Mouse (Mus musculus) embryonic facial prominence, embryonic 15.5 days (tissue): ENCODE measurements around the gene Vezf1. TPM values are rescaled to one million over a fixed set of nuclear protein-coding genes. Genes with fewer than 3 reads are reported as not detected.

ENCODE experiments used
- ATAC-seq: fragments of 200-750 bp; cut with Nextera tagmentation; 2 replicates; pipeline ENCODE4 v1.8.0; 2017; ENCODE audit warnings: low read depth, moderate TSS enrichment; ENCODE audit not compliant: insufficient number of reproducible peaks, low FRiP score, low TSS enrichment
- H3K27ac ChIP-seq: fragments of 300-500 bp; sonication (generic); replicated peaks from 2 replicates; pipeline ENCODE4 v1.5.1; 2015; ENCODE audit warnings: mild to moderate bottlenecking, inconsistent platforms
- H3K27me3 ChIP-seq: fragments of 300-500 bp; sonication (generic); 2 replicates; pipeline ENCODE4 v1.6.1; 2015; ENCODE audit warnings: inconsistent platforms
- H3K36me3 ChIP-seq: fragments of 300-500 bp; sonication (generic); 2 replicates; pipeline ENCODE4 v1.6.1; 2015; ENCODE audit warnings: mild to moderate bottlenecking, inconsistent platforms
- H3K4me1 ChIP-seq: fragments of 300-500 bp; sonication (generic); 2 replicates; pipeline ENCODE4 v1.6.1; 2015; ENCODE audit warnings: inconsistent platforms
- H3K4me2 ChIP-seq: fragments of 300-500 bp; sonication (generic); replicated peaks from 2 replicates; pipeline ENCODE4 v1.6.1; 2015; ENCODE audit warnings: mild to moderate bottlenecking, inconsistent platforms
- H3K4me3 ChIP-seq: fragments of 300-500 bp; sonication (generic); replicated peaks from 2 replicates; pipeline ENCODE4 v1.5.1; 2015; ENCODE audit warnings: mild to moderate bottlenecking, inconsistent platforms
- H3K9ac ChIP-seq: fragments of 300-500 bp; sonication (generic); 2 replicates; pipeline ENCODE4 v1.6.1; 2015; ENCODE audit warnings: inconsistent platforms
- H3K9me3 ChIP-seq: fragments of 300-500 bp; sonication (generic); replicated peaks from 2 replicates; pipeline ENCODE4 v1.6.1; 2016; ENCODE audit warnings: inconsistent platforms
- WGBS: fragments of 180-500 bp; shearing (Covaris S2); methylation state at CpG from one replicate; pipeline ENCODE4 v1.1.7; 2015; 5-methylcytosine and 5-hydroxymethylcytosine counted together
- polyA plus RNA-seq: library from polyadenylated mRNA; unstranded; fragments of >200 nt; fragmentation: Nextera tagmentation; extraction: Ambion mirVana; gene quantifications from 2 replicates; pipeline ENCODE4 v1.2.1, GENCODE M21; 2015

Gene Vezf1
- polyA plus RNA-seq, 1 experiment from 2014 or later = 39.6 TPM

GRCm38 (mm10) chr11:88055777-88056176 lies 12.3 kb upstream of the Vezf1 start:
- Histone ChIP-seq H3K4me3 (no peak overlapping the region), H3K4me2 (no peak overlapping the region), H3K4me1 (peaks cover 12% of the 10 kb centered on the region; the same call in 1 of the 2 replicates), H3K36me3 (peaks cover 10% of the 10 kb centered on the region), H3K9ac (no peak overlapping the region), H3K27ac (no peak overlapping the region), H3K27me3 (no peaks in the 10 kb centered on the region), H3K9me3 (no peaks in the 10 kb centered on the region)
- no peak for ATAC-seq
- WGBS = 76% methylated on average over 2 of the region's 2 CpGs

DNA sequence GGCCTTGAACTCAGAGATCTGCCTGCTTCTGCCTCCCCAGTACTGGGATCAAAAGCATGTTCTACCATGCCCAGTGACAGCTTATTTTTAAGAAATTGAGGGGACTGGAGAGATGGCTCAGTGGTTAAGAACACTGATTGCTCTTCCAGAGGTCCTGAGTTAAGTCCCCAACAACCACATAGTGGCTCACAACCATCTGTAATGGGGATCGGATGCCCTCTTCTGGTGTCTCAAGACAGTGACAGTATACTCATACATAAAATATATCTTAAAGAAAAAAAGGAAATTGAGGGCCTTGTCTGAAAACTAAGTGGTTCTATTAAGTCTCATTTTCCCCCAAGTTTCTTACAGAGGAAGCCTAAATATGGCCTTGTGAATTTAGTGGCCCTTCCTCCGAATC lies 10.3 kb upstream of the Vezf1 start:
- Histone ChIP-seq H3K9me3 (no peaks in the 10 kb centered on the region), H3K27me3 (no peaks in the 10 kb centered on the region), H3K4me3 (no peak overlapping the region), H3K9ac (no peak overlapping the region), H3K27ac (no peak overlapping the region), H3K4me1 (0 out of 2 replicates have a peak, but pooled peaks cover 3% of the 10 kb centered on the region), H3K4me2 (no peak overlapping the region), H3K36me3 (peaks cover 1% of the 10 kb centered on the region; the same call in 1 of the 2 replicates)
- no peak for ATAC-seq
- 74% methylated on average over 2 of the region's 2 CpGs for WGBS

DNA sequence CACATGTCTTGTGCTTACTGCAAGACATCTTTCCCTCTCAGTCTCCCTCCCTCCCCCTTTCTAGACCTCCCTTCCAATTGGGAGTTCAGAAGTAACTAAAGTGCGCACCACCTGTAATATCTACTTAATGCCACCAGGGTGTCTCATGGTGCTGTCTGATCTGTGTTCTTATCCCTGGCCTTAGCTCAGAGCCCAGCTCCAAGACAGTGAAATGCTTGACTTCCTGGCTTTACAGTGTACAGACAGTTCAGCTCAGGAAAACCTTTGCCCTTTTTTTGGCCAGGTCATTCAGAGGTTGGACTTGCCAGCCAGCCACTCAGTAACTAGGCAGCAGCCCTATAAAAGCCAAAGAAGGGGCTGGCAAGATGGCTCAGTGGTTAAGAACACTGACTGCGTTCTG lies 8.9 kb upstream of the Vezf1 start:
- H3K9ac ChIP-seq = no peak overlapping the region
- no peak overlapping the region for H3K4me3 ChIP-seq
- H3K27ac ChIP-seq = no peak overlapping the region
- peak; percentile 83 for ATAC-seq
- 40% methylated on average over 2 of the region's 2 CpGs for WGBS
- H3K4me1 ChIP-seq = no peaks in the 10 kb centered on the region
- H3K36me3 ChIP-seq = no peaks in the 10 kb centered on the region
- no peaks in the 10 kb centered on the region for H3K9me3 ChIP-seq
- no peak overlapping the region for H3K4me2 ChIP-seq
- no peaks in the 10 kb centered on the region for H3K27me3 ChIP-seq

DNA sequence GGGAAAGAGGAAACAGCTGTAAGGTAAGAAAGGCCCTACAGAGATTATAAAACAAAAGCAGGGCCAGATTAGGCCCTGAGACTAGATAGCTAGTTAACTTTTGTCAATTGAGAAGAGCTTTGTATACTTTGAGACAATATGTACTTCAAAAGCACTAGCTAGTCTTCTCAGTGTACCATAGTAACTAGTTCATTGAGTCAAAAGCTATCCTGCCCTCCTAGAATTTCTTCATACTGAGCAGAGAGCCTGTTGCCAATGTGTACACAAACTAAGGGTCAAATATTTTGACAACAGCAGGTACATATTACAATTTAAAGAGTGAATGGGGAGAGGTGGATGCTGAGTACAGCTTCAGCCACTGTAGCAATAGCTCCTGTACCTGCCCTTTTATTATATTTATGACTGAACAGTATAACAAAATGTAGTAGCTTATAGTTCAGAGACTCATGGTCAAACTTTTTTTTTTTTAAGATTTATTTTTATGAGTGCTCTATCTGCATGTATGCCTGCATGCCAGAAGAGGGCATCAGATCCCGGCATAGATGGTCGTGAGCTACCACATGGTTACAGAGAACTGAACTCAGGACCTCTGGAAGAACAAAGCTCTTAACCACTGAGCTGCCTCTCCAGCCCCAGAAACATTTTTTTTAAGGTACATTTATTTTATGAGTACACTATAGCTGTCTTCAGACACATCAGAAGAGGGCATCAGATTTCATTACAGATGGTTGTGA lies 6.0 kb upstream of the Vezf1 start:
- no peak for ATAC-seq
- WGBS = 68% methylated on average over 2 of the region's 2 CpGs
- Histone ChIP-seq H3K4me3 (no peak overlapping the region), H3K4me2 (no peak overlapping the region), H3K9ac (no peak overlapping the region), H3K27ac (no peak overlapping the region), H3K27me3 (no peaks in the 10 kb centered on the region), H3K36me3 (no peaks in the 10 kb centered on the region), H3K9me3 (no peaks in the 10 kb centered on the region), H3K4me1 (peaks cover under 1% of the 10 kb centered on the region; the same call in 1 of the 2 replicates)

DNA sequence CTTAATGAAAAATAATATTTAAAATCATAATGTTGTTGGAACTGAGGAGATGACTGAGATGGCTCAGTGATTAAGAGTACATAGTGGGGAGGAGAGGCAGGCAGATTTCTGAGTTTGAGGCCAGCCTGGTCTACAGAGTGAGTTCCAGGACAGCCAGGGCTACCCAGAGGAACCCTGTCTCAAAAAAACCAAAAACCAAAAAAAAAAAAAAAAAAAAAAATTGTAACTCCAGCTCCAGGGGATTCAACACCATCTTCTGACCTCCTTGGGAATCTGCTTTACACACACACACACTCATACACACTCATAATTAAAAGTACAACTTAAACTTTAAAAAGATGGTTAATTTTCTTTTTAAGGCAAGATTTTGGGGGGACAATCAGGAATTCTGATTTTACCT lies 2.3 kb upstream of the Vezf1 start:
- H3K4me1 ChIP-seq = peaks cover 16% of the 10 kb centered on the region
- no peaks in the 10 kb centered on the region for H3K9me3 ChIP-seq
- no peak overlapping the region for H3K4me3 ChIP-seq
- no peak overlapping the region for H3K9ac ChIP-seq
- H3K4me2 ChIP-seq = no peak overlapping the region
- no peaks in the 10 kb centered on the region for H3K27me3 ChIP-seq
- ATAC-seq = no peak
- H3K36me3 ChIP-seq = no peaks in the 10 kb centered on the region
- no peak overlapping the region for H3K27ac ChIP-seq

DNA sequence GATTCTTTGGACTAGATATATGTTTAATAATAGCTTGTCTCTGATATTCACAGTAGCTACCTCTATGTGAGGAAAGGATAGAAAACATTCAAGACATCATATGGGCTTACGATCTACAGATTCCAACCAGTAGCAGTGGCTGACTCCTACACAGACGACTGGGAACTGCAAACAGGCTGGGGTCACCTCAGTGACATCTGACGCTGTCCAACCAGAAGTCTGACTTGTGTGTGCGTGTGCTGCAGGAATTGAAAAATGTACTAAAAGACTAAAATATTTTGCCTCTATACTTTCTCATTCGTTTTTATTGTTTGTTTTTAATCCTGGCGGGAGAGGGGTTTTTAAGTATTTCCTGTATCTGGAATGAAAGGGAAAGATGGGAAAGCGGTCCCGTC lies 891 bp upstream of the Vezf1 start:
- Histone ChIP-seq H3K27ac (peak overlapping the region; percentile 95), H3K4me3 (peak overlapping the region; percentile 94), H3K9me3 (no peaks in the 10 kb centered on the region), H3K9ac (peak overlapping the region; percentile 77; the same call in 1 of the 2 replicates), H3K36me3 (no peaks in the 10 kb centered on the region), H3K27me3 (no peaks in the 10 kb centered on the region), H3K4me1 (peaks cover 25% of the 10 kb centered on the region), H3K4me2 (peak overlapping the region; percentile 69)
- no peak for ATAC-seq
- WGBS = 3% methylated on average over 8 of the region's 8 CpGs

DNA sequence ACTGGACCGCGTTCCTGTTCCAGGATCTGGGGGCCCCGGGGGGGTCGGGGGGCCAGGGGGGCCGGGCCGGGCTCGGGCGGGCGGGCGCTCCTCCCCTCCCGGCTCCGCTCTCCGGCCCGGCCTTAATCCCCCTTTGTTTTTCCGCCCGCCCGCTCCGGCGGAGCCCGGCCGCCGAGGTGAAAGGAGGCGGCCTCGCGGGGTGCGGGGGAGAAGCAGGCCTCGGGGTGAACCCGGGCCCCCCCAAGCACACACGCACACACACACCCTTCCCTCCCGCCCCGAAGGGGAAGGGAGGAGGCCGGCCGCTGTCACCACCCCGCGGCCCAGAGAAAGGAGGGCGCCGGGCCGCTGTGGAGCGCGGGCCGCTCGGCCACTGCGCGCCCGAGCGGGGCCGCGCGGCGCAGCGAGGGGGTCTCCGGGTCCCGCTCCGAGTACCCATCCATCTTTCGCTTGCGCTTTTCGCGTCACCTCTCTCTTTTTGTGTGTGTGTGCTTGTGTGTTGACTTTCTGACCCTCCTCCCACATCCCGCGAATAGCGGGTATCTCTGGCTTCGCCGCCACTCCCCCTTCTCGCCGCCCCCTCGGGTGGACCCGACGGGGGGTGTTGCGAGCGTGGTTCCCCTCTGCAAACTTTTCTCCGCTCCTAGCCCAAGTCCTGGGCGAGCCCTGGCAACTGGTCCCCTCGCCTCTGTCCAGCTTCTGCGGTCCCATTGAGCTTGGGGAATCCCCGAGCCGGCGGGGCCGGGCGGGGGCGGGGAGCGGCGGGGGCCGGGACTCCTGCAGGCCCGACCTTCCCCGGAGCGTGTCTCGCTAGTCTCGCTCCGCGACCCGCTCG lies 549 bp downstream of the Vezf1 start:
- under 1% methylated on average over 91 of the region's 92 CpGs for WGBS
- Histone ChIP-seq H3K4me3 (peak overlapping the region; percentile 94), H3K4me1 (peaks cover 34% of the 10 kb centered on the region), H3K27ac (peak overlapping the region; percentile 95), H3K36me3 (peaks cover 5% of the 10 kb centered on the region; the same call in 1 of the 2 replicates), H3K27me3 (no peaks in the 10 kb centered on the region), H3K4me2 (peak overlapping the region; percentile 69), H3K9ac (peak overlapping the region; percentile 77), H3K9me3 (no peaks in the 10 kb centered on the region)
- ATAC-seq = peak; percentile 75

GRCm38 (mm10) chr11:88069246-88069570 lies 1.1 kb downstream of the Vezf1 start:
- Histone ChIP-seq H3K9me3 (no peaks in the 10 kb centered on the region), H3K4me3 (peak overlapping the region; percentile 94), H3K4me1 (peaks cover 34% of the 10 kb centered on the region), H3K27me3 (no peaks in the 10 kb centered on the region), H3K36me3 (peaks cover 9% of the 10 kb centered on the region; the same call in 1 of the 2 replicates), H3K27ac (peak overlapping the region; percentile 95), H3K4me2 (peak overlapping the region; percentile 69), H3K9ac (peak overlapping the region; percentile 77)
- ATAC-seq = no peak
- whole genome bisulfite sequencing = under 1% methylated on average over 12 of the region's 12 CpGs

DNA sequence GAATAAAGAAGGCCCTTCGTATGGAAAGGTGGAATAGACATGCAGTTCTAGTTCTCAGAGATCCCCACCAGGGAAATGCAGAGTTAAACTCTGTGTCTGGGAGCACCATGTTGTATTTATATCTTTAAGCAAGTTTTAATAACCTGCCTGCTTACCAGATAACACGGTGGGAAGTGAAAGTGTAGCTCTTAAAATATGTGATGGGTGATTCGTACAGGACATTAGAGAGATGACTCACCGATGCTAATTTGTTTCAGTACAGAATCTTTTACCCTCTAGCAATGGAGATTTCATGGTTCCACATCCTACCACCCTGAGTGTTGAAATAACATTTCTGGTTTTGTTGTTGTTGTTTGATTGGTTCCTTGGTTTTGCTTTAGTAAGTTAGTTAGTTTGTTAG lies 2.3 kb downstream of the Vezf1 start:
- H3K27me3 ChIP-seq = no peaks in the 10 kb centered on the region
- 11% methylated on average over 4 of the region's 4 CpGs for WGBS
- no peak overlapping the region; the same call in 1 of the 2 replicates for H3K27ac ChIP-seq
- peaks cover 18% of the 10 kb centered on the region for H3K36me3 ChIP-seq
- peak overlapping the region; percentile 69 for H3K4me2 ChIP-seq
- H3K9me3 ChIP-seq = no peaks in the 10 kb centered on the region
- ATAC-seq = no peak
- peak overlapping the region; percentile 94 for H3K4me3 ChIP-seq
- peaks cover 34% of the 10 kb centered on the region for H3K4me1 ChIP-seq
- no peak overlapping the region for H3K9ac ChIP-seq

DNA sequence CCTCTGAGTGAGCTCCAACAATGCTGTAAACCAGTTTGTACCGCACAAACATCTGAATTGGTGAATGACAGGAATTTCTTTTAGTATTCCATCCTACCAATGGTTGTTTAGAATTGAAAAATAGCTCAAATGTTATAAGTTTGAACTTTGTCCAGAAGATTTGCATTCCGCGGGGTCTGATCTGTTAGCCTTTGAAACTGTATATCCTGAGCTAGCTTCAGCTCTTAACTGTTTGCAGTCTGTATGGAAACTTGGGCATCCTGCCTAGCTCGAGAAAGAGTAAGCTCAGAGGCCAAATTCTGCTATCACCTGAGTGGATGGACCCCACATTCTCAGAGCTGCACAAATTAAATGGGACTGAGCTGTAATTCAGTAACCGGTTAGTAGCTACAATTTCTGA lies 3.0 kb downstream of the Vezf1 start:
- peaks cover 20% of the 10 kb centered on the region for H3K36me3 ChIP-seq
- peak overlapping the region; percentile 69 for H3K4me2 ChIP-seq
- H3K27ac ChIP-seq = no peak overlapping the region
- ATAC-seq = no peak
- 0 out of 2 replicates have a peak overlapping the region, but pooled peaks have one; percentile 94 for H3K4me3 ChIP-seq
- no peak overlapping the region for H3K9ac ChIP-seq
- 22% methylated on average over 5 of the region's 5 CpGs for WGBS
- peaks cover 34% of the 10 kb centered on the region for H3K4me1 ChIP-seq
- H3K27me3 ChIP-seq = no peaks in the 10 kb centered on the region
- H3K9me3 ChIP-seq = no peaks in the 10 kb centered on the region

DNA sequence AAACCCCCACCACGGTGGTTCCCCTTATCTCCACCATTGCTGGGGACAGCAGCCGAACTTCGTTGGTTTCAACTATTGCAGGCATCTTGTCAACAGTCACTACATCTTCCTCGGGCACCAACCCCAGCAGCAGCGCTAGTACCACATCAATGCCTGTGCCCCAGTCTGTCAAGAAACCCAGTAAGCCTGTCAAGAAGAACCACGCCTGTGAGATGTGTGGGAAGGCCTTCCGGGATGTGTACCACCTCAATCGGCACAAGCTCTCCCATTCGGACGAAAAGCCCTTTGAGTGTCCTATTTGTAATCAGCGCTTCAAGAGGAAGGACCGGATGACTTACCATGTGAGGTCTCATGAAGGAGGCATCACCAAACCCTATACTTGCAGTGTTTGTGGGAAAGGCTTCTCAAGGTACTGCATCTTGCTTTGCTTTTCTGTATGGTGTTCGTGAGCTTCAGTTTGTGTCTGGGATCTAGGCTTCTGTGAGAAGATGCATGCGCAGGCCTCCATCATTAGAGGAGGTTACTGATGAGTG lies 5.3 kb downstream of the Vezf1 start:
- no peak overlapping the region for H3K4me2 ChIP-seq
- peaks cover 36% of the 10 kb centered on the region for H3K36me3 ChIP-seq
- ATAC-seq = no peak
- no peaks in the 10 kb centered on the region for H3K27me3 ChIP-seq
- H3K27ac ChIP-seq = no peak overlapping the region
- peaks cover 28% of the 10 kb centered on the region for H3K4me1 ChIP-seq
- H3K9me3 ChIP-seq = no peaks in the 10 kb centered on the region
- 84% methylated on average over 14 of the region's 14 CpGs for WGBS
- no peak overlapping the region for H3K9ac ChIP-seq
- H3K4me3 ChIP-seq = no peak overlapping the region
